Mouse (Mus musculus): ENCODE data around the gene Clasp2.
"Not testable (repeated sequence)": the region's sequence is repeated elsewhere in the genome, so short reads cannot be mapped to it uniquely, and the experiment has no call there.

The Clasp2 gene

DNA sequence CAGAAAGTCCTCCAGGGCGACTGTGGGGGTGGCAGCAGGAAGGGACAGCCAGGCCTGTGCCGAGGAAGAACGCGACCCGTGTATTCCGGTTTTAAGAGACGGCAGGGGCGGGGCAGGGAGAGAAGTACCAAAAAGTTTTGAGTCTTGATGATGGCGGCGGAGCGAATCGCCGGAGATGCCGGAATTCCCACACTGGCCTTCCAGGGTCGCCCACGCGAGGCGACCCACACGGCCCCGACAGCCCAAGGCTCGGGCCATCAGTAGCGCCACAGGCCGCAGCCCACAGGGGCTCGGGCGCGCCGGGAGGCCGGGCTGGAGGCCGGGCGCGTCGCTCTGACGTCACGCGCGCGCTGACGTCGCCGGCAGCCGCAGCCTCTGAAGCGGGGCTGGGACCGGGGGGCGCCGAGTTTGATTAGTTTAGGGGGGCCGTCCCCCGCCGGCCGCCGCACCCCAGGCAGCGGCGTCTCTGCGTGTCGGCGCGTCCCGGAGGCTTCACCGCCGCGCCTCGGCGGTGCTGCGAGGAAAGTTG, at the start of gene Clasp2:
Gene Clasp2 (plus strand): TSS at position 366 of the 529 bp plus-strand sequence.
- peak; percentile 50 for DNase-seq (ENCODE audit: low read depth, low spot score)

DNA sequence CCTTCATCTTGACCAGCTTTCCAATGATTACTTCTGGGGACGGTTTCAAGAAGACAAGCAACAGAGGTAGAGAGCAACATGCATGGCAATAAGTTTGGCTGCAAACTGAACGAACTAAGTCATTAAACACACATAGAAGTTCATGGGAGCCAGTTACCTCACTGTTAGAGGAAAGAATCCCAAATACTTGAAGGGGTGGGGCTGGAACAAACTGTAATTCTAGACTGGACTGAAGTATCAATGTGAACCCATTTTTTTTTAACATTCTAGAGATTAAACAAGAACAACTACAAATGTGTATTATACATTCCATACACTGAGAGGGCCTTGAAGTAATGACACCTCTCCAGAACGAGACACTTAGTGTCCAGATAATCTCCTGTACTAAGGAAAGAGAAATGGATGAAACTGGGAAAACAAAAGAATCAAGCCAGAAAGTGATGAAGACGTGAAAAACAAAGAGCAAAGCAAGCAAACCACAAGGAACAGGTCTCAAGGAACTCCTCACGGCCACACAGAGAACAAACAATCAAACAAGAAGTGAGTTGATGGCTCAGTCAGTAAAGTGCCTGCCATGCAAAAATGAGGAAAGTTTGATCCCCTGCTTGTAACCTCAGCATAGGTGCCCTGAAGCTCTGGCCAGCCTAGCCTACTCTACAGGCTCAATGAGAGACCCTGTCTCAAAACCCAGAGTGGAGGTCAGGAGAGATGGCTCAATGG, 39.7 kb upstream of the Clasp2 start:
- no peak for DNase-seq (ENCODE audit: low read depth, low spot score)

DNA sequence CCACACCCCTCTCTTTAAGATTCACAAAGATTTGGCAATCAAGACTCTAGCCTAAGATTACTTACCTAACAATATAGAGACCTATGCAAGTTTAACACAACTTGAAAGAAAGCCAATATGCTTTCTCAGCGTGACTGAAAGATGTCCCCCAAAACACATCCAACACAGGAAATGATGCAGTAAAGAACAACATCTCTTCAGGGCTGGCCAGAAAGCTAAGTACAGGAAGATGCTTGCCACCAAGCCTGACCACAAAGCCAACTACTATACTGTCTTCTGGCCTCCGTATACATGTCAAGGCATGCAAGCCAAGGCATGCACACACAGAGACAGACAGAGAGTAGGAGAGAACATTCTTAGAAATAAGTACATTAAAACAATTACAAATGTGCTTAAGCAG, 35.2 kb upstream of the Clasp2 start:
- DNase-seq (ENCODE audit: low read depth, low spot score): no peak

DNA sequence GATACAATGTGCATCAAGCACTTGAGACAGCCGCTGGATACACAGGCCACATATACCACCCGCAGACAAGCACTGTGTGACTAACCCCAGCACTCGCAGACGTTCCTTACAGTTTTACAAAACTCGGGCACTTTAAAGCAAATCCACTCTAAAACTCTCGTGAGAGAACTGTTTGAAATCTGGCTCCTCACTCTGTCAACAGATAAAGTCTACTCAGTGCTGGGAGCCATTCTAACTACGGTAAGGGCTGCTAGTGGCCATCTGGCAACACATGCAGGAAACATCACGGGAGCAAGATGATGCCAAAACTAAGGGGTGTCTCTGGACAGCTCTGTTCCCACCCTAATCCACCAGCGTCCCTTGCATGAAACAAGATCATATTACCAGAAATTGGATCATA, 34.4 kb upstream of the Clasp2 start:
- DNase-seq (ENCODE audit: low read depth, low spot score): no peak

DNA sequence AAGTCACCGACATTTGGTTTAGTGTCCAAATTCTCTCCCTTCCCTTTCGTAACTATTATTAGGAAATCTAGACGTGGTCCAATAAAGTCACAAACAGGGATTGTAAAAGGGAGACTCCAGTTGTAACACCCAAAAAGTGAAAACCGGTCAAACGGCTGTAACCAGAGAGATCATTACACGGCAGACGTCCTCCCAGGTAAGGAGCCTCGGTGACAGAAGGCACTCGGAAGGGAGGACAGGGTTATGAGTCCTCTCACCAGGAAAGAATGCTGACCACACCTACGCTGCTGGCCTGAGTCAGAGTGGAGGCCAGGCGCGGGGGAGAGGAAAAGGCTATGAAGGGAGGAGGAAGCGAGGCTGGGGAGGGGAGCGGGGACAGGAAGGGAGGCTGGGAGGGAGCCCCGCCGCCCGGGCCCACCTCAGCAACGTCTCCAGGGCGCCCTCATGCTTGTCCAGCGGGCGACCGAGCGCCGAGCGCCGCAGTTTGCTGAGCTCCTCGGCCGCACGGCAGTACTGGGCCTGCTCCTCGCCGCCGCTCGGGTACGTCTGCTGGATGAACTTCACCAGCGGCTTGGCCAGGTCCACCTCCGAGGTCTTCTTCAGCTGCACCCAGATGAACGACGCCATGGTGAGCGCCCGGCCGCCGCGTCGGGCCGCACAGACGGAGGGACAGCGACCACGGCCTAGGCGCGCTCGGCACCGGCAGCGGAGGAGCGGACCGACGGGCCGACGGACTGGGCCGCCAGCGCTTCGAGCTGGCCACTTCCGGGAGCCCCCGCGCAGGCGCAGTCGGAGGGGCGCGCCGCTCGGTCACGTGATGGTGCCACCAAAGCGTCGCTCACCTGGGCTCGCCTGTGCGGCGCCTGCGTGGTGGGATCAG, 33.6 kb upstream of the Clasp2 start, which contains the start of gene Pdcd6ip:
Gene Pdcd6ip (minus strand): TSS at position 779 of the 880 bp plus-strand sequence.
- peak; percentile 81 for DNase-seq (ENCODE audit: low read depth, low spot score)

DNA sequence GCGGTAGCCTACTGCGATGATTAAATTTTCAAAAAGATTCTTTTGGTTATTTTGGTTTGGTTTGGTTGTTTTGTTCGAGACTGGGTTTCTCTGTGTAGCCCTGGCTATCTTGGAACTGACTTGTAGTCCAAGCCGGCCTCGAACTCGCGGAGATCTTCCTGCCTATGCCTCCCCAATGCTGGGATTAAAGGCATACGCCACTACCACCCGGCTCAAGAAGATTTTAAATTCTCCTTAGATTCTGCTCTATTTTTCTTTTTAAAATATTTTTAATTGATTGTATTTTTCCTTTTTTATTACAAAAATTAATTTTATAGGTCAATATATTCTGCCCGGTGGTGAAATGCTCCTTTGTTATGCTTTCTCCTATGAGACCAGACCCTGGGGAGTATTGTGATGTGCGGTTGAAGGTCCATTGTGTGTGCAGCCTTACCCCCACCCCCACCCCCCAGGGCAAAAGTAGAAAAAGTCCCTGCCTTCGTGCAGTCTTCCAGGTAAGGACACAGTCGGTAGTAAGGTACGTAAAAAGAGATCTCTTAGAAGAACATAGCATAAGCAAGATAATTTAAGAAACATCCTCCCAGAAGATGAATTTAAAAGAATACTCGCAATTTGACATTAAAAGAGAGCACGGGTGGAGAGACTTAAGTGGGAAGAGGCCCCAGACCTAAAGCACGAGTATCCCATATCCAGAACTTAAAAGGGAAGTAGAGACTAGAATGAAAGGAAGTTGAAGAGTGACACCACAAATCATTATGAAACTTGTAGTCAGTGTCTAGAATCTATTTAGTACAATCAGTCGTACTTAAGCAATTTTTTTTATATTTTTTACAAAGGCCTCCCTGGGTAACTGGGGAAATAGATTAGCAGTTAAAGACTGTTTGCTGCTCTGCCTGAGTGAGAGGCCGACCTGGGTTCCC, 32.7 kb upstream of the Clasp2 start:
- no peak for DNase-seq (ENCODE audit: low read depth, low spot score)

DNA sequence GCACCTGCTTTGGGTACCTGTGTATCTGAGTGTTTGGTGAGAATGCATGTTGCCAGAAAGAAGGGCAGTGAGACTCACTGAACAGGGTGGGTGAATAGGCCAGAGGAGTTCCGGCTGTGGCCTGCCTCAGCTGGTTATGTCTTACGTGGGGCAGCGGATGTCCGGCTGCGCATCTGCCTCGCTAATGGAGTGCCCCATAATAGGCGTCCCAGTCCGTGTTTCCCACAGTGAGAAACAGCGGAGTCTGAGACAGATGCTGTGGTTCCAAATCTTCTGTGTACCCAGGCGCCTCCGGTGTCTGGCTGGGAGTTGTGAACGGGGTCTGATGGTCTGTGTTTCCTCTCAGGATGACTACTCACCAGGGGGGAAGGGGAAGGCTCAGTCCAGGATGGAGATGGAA, 30.4 kb upstream of the Clasp2 start:
- DNase-seq (ENCODE audit: low read depth, low spot score): peak; percentile 52

DNA sequence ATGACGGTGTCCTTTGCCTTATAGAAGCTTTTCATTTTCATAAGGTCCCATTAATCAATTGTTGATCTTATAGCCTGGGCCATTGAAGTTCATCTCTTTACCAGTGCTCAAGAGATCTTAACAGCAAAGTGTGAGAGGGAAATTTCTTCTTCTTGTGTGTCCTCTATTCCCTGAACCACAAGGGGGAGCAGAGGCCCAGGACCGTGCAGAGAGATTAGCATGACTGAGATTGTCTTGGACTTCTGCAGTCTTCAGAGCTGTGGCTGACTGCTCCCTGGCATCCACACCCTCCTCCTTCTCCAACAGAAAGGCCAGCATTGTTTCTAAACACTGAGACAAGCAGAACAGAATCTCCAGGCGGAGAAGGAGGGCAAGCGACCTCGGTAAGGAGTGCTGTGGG, 22.2 kb upstream of the Clasp2 start:
- DNase-seq (ENCODE audit: low read depth, low spot score): peak; percentile 78

DNA sequence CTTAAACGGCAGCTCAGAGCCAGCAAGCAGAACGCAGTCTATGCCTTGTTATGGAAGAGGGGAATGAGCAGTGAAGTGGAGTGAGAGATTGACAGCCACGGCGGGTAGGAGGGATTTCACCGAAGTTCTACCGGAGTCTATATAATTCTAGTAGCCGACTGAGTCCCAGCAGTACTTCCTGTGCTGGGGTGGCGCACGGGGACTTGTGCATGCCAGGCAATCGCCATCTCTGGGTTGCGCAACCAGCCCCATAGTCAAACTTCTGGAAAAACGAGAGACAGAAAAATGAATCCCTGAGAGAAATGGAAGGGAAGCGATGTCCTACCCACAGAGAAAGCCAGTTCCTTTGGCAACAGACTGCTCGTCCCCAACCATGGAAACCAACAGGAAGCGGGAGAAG, 16.6 kb upstream of the Clasp2 start:
- no peak for DNase-seq (ENCODE audit: low read depth, low spot score)

DNA sequence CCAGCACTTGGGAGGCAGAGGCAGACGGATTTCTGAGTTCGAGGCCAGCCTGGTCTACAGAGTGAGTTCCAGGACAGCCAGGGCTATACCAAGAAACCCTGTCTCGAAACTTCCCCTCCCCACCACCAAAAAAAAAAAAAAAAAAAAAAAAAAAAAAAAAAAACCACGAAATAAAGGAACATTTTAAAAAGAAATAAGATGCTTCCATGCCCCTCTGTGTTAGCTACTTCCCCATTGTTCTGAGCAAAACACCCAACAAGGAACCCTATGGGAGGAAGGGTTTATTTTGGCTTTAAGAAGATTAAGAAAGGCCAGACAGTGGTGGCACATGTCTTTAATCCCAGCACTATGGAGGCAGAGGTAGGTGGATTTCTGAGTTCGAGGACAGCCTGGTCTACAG, 15.7 kb upstream of the Clasp2 start:
- DNase-seq (ENCODE audit: low read depth, low spot score): not testable (repeated sequence)

DNA sequence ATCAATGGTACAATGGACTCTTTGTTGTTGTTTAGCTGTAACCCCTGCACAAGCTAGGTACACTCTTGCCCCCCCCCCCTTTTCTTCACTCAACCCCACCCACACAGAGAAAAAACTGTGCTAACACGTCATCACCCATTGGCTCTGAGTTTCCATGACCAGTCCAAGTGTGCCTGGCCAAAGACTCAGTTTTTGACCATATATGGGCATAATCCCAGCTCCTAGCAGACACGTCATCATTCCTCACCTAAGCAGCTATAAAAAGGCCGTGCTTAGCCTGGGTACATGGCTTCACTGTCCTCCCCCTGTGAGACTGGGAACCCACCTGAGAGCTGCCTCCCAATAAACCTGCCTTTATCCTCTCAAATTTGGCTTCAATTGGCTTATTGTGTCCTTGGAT, 15.1 kb upstream of the Clasp2 start:
- DNase-seq (ENCODE audit: low read depth, low spot score): peak; percentile 37

DNA sequence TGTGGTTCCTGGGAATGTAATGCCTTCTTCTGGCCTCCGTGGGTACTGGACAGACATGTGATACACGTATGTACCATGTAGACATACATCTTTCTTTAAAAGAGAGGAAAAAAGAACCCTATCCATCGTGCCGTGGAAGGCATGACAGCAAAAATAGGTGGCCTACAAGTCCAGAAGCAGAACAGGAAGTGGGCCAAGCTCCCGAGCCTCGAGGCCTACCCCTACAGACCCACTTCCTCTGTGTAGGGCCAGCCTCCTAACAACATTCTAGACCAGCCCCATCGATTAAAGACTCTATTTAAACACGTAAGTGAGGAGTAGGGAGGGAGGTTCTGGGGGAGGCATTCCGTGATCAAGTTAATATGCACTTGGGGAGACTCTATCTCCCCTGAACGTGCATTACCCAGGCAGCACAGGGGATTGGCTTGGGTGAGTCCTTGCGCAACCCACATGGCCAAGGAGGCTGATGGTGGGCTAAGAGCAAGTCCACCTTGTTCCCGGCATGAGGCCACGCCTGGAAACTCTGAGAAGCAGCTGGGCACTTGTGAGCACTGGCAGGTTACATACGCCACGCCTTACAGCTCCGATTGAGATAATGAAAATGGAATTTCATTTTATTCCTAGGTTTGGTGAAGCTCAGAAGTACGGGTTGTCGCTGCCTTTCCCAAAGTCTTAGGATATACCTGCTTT, 14.1 kb upstream of the Clasp2 start:
- no peak for DNase-seq (ENCODE audit: low read depth, low spot score)

DNA sequence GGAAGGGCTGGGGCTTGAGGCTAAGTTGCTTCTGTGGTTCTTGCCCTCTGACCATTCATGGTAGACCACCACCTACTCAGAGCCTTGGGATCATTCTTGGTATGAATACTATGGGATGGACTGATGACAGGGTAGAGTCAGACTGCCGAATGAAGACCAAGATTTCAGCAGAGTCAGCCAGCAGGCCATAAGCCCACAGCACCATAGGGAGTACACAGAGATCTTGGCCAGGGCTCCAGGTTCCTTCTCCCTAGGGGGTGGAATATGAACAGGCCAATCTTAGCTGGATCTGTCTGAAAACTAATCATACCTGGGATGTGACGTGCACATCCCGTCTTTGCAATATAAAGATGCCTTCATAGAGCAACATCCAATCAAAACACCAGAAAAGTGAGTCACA, 9.7 kb upstream of the Clasp2 start:
- DNase-seq (ENCODE audit: low read depth, low spot score): no peak

DNA sequence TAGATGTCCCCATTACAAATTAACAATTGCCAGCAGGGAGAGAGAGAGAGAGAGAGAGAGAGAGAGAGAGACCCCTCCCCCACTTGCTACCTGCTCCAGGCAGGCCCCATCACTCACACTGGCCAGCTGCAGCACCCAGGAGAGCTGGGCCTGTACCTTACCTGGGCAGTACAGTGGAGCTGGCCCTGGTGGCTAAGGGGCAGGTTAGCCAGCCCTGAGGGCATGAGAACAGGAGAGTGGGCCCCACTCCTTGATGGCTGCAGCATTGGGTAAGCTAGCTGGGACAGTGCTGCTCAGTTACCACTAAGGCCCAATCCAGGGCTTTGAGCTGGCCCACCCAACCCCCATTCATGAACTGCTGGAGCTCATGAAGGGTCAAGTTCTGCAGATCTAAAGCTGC, 5.4 kb upstream of the Clasp2 start:
- no peak for DNase-seq (ENCODE audit: low read depth, low spot score)

DNA sequence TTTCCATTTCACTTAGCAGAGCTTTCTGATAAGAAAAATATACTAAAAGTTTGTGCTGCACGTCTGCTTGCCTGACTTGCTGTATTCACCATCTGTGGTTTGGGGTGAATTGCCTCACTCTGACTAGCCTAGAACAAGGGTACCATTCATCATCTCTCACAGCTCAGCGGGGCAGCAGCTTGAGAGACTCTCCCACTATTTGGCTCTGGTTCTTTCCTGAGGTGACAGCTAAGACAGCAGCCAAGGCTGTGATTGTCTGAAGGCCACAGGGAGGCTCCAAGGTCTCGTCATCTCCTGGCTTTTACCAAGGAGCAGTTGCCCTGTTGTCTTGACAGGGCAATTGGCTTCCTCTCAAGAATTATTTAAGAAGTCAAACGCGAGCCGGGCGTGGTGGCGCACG, 3.3 kb upstream of the Clasp2 start:
- no peak for DNase-seq (ENCODE audit: low read depth, low spot score)

DNA sequence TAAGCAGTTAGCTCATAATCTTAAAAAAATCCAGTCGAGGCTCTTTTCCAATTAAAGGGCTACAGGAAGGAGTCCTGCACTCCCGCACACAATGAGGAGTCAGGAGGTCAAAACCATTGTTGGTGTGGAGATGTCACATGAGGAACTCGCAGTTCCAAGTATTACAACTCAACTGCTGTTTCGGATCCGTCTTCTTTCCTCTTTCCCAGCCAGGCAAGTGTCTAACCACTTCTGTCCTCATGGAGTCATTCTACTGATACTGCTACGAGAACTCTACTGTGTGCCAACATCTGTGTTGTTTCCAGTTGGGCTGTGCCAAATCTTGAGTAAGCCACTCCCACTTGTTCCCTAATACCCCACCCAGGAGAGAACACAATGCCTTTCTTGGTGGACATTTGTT, 2.3 kb upstream of the Clasp2 start:
- DNase-seq (ENCODE audit: low read depth, low spot score): no peak

DNA sequence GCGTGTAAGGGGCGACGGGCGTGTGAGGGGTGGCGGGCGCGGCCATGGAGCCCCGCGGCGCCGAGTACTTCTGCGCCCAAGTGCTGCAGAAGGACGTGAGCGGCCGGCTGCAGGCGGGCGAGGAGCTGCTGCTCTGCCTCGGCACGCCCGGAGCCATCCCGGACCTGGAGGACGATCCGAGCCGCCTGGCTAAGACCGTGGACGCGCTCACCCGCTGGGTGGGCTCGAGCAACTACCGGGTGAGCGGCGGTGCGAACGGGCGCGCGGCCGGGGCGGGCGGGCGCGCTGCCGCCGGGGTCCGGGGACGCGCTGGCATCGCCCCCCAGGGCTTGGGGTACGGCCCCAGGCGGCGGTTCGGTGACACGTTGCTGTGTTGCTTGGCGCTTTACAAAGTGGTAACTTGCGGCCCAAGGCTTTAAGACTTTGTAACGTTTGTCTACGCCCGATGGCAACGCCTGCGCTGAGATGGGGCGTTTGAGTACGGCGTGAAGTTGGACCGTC, 414 bp downstream of the Clasp2 start:
- peak; percentile 45 for DNase-seq (ENCODE audit: low read depth, low spot score)

DNA sequence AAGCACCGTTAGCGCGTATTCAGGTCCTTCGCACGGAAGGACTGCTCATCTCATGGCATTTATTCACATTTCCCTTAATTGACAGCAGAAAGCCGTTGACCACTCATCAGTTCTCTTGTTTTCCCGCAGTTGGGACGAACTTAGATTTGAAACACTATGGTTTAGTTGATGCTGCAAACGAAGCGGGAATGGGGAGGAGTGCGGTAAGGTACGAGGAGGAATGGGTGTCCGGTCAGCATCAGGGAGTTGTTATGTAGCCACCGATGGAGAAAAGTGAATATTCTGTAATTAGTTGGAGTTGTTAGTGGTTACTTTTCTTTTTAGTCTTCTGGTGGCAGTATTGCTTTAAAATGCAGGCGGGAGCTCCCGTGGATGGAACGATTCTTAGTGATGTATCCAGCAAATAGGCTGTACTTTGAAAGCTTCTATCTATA, 1.1 kb downstream of the Clasp2 start:
- DNase-seq (ENCODE audit: low read depth, low spot score): no peak

DNA sequence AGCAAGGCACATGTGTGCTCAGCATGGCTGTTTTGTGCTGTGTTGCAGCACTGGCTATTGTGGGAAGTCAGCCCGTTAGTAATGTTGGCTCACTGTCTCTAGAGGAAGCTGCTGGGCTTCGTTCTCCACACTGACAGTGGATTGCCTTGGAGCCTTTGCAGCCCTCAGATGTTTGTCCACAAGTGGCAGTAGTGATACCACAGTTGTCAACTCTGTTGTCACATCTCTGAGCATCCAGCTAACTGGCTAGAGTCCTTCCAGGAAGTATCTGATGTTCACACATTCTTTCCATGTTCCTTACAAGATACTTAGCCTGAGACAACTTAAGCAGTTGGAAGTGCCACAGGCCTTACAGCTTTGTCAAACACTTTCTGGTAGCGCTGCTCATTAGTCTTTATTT, 2.0 kb downstream of the Clasp2 start:
- DNase-seq (ENCODE audit: low read depth, low spot score): no peak

DNA sequence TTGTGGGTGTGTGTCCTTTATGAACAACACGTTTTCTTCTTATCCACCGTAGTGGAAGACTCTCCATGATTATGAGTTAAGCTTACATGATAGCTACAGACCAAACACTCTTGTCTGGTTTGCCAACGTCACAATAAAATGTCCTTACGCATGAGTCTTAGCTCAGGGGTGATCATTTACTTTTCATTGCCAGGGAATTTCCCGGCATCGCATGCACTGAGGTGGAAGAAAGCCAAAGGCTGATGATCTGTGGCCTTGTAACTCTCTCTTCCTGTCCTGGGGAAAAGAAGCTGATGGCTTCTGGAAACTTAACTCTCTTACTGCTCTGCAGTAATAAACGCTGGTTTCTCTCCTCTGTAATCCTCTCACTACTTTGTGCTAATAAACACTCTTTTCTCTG, 8.1 kb downstream of the Clasp2 start:
- DNase-seq (ENCODE audit: low read depth, low spot score): no peak
